Mouse (Mus musculus) embryonic facial prominence, embryonic 15.5 days (tissue): ENCODE measurements around the gene Amhr2. TPM values are rescaled to one million over a fixed set of nuclear protein-coding genes. Genes with fewer than 3 reads are reported as not detected.

Source experiments
- polyA plus RNA-seq: library from polyadenylated mRNA; unstranded; fragments of >200 nt; fragmentation: Nextera tagmentation; extraction: Ambion mirVana; gene quantifications from 2 replicates; pipeline ENCODE4 v1.2.1, GENCODE M21; 2015

Amhr2 gene
- polyA plus RNA-seq, 1 experiment from 2014 or later = 0.59 TPM

Other genes with a start within 250 kb of the Amhr2 start
- 61.5 and 62.7 TPM in 2 replicates for gene Zfp740, start 242.1 kb upstream of the Amhr2 start, polyA plus RNA-seq
- 99.1 and 106 TPM in 2 replicates for gene Csad, start 240.6 kb upstream of the Amhr2 start, polyA plus RNA-seq
- 5.8 and 6.8 TPM in 2 replicates for gene Itgb7, start 213.4 kb upstream of the Amhr2 start, polyA plus RNA-seq
- 112 and 123 TPM in 2 replicates for gene Rarg, start 187.8 kb upstream of the Amhr2 start, polyA plus RNA-seq
- 1.6 and 1.7 TPM in 2 replicates for gene Gm9918, start 174.8 kb upstream of the Amhr2 start, polyA plus RNA-seq
- gene Mfsd5, start 165.9 kb upstream of the Amhr2 start, polyA plus RNA-seq = 84.0 and 88.6 TPM in 2 replicates
- gene Espl1, start 149.1 kb upstream of the Amhr2 start, polyA plus RNA-seq = 20.2 and 24.5 TPM in 2 replicates
- gene Pfdn5, start 119.3 kb upstream of the Amhr2 start, polyA plus RNA-seq = 398 and 407 TPM in 2 replicates
- gene Myg1, start 113.7 kb upstream of the Amhr2 start, polyA plus RNA-seq = 95.6 and 99.4 TPM in 2 replicates
- gene Aaas, start 94.6 kb upstream of the Amhr2 start, polyA plus RNA-seq = 61.2 and 63.0 TPM in 2 replicates
- 35.4 and 35.8 TPM in 2 replicates for gene Sp7, start 78.2 kb upstream of the Amhr2 start, polyA plus RNA-seq
- 10.0 and 11.8 TPM in 2 replicates for gene Sp1, start 39.2 kb upstream of the Amhr2 start, polyA plus RNA-seq
- 89.4 and 93.7 TPM in 2 replicates for gene Prr13, start 13.7 kb downstream of the Amhr2 start, polyA plus RNA-seq
- gene Pcbp2, start 25.2 kb downstream of the Amhr2 start, polyA plus RNA-seq = 223 and 231 TPM in 2 replicates
- 5.1 TPM in 1 of 2 replicates, not detected in the other for gene Gm10337, start 58.4 kb downstream of the Amhr2 start, polyA plus RNA-seq
- gene Map3k12, start 71.7 kb downstream of the Amhr2 start, polyA plus RNA-seq = 19.8 and 21.3 TPM in 2 replicates
- 83.9 and 94.7 TPM in 2 replicates for gene Tarbp2, start 72.8 kb downstream of the Amhr2 start, polyA plus RNA-seq
- 3.8 and 3.9 TPM in 2 replicates for gene Npff, start 79.6 kb downstream of the Amhr2 start, polyA plus RNA-seq
- 0.56 TPM in 1 of 2 replicates, not detected in the other for gene Gm28047, start 179.7 kb downstream of the Amhr2 start, polyA plus RNA-seq
- gene Atf7, start 180.1 kb downstream of the Amhr2 start, polyA plus RNA-seq = 51.3 and 53.7 TPM in 2 replicates
- gene Atp5g2, start 227.0 kb downstream of the Amhr2 start, polyA plus RNA-seq = 59.0 and 65.5 TPM in 2 replicates